Mouse (Mus musculus) brain, adult 2 months (tissue): Measurements from ENCODE around the gene Fam20b.
"Not testable (repeated sequence)": the region's sequence is repeated elsewhere in the genome, so short reads cannot be mapped to it uniquely, and the experiment has no call there.

Experiments
- DNase-seq: peaks from one replicate; pipeline ENCODE4 v3.0.0; 2011; ENCODE audit warnings: low read depth, low spot score

Gene Fam20b

DNA sequence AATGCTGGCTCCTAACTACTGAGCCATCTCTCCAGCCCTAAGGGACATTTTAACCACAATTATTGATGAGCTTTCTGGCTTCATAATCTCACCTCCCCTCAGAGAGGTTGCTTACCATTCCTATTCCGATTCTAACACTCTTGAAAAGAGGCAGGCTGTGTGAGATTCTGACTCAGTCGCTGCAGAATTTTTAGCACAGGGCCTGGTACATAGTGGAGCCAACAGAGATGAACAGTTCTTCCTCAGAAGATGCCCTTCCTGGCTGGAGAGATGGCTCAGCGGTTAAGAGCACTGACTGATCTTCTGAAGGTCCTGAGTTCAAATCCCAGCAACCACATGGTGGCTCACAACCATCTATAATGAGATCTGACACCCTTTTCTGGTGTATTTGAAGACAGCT, 47.0 kb downstream of the Fam20b start:
- peak; percentile 64 for DNase-seq

DNA sequence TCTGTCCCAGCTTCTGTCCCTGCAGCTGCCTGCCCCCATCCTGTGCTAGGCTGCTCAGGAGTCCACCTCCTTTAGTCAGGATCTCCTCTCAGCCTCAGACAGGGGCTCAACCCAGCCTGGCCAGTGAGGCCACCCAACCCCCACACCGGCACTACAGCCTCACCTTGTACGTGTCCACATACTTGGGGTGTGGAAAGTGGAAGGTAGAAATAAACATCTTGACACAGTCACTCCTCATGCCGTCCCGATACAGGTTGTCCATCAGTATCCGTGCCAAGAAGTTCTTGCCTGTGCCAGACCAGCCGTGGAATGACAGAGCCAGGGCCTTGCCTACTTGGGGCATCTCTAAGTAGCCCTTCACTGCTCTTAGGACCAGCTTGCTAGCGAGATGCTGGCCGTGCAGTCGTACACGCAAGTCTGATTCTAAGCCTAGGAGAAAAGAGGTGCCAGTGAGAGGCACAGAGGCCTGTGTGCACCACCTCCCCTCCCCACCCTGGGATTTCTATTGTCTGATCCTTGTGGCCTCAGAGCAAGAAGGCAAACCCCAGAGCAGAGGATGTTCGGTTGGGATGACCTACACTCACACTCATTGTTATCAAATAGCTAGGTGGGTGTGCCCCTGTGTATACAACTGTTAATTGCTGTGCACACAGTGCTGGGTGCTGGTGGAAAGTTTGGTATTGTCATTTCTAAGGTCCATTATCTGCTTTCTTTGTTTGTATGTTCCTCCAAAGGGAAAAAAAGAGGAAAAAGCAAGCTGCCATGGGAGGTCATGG, 49.5 kb downstream of the Fam20b start:
- DNase-seq, result no peak

- DNase-seq, result no peak
Observed at GRCm38 (mm10) chr1:156668602-156669001, 50.3 kb downstream of the Fam20b start.

DNA sequence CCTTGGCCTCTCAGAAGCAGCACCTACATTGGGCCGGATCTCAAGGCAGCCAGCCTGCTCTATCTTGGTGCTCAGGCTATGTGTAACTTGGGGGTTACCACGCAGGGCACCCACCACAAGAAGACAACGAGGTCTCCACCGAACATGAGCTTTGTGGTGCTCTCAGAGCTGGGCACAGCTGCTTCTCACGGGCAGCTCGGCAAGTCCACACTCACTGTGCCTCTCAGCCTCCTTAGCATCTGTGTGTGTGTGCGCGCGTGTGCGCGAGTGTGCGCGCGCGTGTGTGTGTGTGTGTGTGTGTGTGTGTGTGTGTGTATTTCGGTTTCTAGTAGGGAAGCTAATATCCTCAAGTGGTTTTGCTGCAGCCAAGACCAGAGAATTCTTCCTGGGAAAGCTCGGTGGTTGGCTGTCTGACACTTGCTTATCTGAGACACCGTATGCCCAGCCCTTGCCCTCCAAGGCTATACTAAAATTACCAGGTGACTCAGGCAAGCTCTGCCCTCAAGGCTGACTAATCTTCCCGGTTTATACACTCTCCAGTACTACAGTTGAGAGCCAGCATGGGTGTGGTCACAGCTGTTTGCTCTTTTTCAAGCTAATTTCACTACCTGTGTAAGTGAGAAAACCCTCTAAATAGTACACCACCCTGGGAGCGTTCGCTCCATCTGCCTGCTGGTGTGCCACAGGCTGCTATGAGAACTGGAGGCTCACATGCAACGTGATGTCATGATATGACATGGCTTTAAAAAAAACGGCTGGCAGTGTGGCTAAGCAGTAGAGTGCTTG, 51.6 kb downstream of the Fam20b start:
- DNase-seq, result peak; percentile 80

DNA sequence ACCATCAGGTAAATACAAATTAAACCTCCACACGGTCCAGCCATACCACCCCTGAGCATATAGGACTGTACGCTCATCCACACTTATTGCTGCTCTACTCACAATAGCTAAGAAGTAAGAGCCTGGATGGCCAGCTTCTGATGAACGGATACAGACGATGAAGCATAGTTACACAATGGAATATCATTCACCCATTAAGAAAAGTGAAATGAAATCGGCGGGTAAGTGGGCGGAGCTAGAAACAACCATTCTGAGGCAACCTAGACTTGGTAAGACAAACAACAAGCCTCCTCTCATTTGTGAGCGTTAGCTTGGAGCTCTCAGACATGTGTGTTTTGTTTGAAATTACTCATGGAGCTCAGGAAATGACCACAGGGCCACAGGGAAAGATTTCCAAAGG, 53.1 kb downstream of the Fam20b start:
- no peak for DNase-seq

DNA sequence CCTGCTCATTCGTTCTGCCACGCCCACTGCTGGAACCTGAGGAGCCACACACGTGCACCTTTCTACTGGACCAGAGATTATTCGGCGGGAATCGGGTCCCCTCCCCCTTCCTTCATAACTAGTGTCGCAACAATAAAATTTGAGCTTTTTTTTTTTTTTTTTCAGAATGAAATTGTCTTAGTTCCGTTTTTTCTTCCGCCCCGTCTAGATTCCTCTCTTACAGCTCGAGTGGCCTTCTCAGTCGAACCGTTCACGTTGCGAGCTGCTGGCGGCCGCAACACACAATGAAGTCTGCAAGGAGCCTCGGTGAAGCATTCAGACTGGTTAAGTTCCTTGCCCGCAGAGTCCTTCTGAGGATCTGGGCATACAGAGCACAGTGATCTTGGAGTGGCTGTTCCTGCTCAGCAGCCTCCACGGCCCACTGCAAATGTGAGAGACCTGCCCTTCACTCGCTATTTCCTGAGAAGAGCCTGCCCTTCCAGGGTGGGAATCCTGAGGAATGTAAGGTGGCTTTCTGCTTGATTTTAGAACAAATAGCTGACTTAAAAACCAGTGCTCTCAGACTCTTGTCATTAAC, 58.1 kb downstream of the Fam20b start:
- not testable (repeated sequence) for DNase-seq

- no peak for DNase-seq
Observed at GRCm38 (mm10) chr1:156659906-156660659, 58.8 kb downstream of the Fam20b start.

- DNase-seq, result peak; percentile 93
Observed at GRCm38 (mm10) chr1:156658676-156659075, 60.2 kb downstream of the Fam20b start.

GRCm38 (mm10) chr1:156657523-156657922, 61.4 kb downstream of the Fam20b start:
- no peak for DNase-seq

DNA sequence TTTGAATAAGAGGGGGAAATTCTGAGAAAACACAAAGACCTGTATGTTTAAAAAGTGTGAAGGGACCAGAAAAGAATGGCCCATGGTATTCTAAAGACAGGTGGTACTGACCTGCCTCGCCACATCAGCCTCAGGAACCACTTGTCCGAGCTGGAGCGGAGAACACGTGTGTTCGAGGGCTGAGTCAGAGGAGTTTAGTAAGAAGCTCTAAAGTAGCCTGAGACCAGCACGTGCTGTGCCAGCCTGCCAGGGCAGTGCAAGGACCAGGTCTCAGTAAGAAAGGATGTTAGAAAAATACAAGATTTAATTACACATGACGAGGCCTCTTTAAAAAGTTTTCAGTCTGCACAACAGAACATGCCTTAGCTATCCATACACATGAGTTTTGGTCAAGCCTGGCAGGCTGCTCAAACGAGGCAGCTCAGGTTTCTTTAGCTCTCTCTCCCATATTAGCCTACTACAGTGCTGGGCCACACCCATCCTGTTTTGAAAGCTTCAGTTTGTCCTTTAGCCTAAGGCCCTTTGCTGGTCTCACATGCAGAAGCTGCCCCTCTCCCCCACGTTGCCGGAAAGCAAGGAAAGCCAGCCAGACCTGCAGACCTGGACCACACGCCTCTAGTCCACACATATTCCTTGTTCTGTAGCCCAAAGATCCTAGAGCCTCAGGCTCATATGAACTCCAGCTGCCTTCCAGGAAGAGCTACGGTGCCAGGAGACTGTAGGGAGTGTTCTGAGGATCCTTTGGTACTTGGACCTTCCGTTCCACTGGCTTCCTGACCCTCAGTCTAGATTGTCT, 64.0 kb downstream of the Fam20b start:
- no peak for DNase-seq

GRCm38 (mm10) chr1:156652189-156652822, 66.6 kb downstream of the Fam20b start:
- DNase-seq, result no peak

GRCm38 (mm10) chr1:156650631-156651030, 68.3 kb downstream of the Fam20b start:
- DNase-seq, result no peak

DNA sequence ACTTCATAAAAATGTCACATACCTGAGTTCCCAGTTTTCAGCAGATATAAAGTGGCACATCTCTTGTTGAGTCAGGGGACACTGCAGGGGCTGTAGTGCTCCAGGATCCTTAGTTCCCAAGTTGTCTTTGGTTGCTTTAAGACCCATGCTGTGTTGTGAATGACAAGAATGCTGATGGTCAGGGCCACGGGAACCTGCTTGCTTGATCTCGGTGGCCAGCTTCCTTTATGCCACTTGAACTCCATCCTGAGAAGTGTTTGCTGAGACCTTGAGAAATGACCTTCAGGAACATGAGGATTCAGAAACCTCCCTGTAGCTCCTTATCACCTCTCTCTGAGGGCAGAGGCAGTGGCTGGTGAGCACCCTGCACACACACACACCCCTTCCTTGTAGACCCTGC, 70.2 kb downstream of the Fam20b start:
- DNase-seq, result no peak

- DNase-seq, result peak; percentile 70
Observed at GRCm38 (mm10) chr1:156645971-156646370, 72.9 kb downstream of the Fam20b start.

DNA sequence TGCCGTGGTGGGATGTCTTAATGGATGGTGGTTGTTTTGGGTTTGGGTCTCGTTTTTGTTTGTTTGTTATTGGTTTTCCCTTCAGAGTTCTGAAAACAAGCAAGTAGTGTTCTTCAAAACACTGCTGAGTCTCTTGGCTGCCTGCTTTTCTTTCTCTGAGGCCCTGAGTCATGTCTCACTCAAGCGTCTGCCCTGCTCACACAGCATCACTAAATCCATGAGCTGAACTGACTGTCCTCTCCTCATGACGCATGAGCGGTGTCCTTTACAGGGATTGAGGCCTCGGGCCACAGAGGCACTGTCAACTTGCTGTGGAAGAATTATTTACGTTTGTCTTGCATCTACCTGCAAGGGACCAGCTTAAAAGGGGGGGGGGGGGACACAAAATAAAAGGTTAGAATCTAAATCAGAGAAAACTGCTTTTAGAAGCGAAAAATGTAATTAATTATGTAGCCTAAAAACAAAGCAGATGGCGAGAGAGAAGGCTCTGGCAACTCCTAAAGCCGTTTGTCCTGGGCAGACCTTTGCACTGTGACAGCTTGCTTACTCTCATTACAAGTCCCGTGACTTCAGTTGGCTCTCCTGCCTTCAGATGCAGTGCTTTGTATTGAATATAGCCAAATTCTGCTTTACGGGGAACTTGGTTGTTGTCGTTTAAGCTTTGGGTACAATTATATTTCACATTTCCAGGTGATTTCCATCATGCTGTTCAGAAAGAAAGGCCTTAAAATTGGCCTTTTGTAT, 73.9 kb downstream of the Fam20b start:
- DNase-seq, result peak; percentile 93

DNA sequence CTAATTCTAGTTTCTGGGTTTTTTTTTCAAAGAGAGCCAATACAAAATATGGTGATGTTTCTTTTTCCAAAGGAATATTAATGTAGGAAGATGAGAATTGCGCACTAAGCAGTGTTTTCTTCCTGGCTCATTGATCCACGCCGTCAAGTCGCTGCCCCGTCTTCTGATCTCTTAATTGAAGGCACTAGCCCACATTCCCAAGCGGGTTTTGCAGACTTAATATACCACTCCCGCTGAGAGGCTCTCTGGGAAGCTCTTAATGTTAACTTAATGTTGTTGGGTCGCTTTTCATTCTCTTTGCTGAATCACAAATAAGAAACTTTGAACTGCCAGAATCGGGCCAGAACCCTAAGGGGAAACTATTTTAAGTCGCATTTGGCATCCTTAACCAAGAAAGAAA, 74.8 kb downstream of the Fam20b start:
- no peak for DNase-seq

DNA sequence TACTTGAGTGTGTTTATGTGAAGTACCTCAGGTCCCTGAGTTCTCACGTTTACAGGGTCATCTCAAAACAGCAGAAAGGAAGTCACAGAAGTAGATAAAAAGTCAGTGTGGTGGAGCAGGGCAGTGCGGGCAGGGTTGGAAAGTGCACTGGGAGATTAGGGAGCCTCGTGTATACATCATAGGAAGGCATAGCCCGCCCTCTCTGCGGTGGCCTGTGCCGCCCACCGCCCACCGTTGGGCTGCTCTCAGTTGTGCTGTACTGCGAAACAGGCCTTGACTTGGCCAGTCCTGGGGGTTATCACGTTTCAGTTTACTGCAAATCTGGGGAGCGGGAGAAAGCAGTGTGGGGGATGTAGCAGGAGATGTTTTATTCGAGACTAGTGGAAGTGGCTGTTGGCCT, 76.1 kb downstream of the Fam20b start:
- no peak for DNase-seq

GRCm38 (mm10) chr1:156641808-156642207, 77.1 kb downstream of the Fam20b start:
- DNase-seq, result no peak

DNA sequence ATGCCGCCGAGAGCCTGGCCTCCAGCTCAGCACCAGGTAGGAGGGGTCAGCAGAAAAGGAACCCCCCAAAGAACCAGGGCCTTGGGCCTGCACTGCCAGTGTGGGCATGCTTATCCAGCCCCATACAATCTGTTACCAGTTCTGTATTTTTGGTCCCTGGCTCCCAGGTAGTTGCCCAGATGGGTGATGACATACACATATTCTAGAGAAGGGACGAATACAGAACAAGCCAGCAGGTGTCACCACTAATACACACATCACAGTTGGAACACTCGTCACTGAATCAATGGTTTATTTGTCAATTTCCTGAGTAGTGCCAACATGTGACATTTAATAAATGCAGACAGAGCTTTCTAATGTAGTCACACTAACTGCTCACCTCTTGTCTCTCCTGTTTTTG, 78.3 kb downstream of the Fam20b start:
- DNase-seq, result peak; percentile 66

DNA sequence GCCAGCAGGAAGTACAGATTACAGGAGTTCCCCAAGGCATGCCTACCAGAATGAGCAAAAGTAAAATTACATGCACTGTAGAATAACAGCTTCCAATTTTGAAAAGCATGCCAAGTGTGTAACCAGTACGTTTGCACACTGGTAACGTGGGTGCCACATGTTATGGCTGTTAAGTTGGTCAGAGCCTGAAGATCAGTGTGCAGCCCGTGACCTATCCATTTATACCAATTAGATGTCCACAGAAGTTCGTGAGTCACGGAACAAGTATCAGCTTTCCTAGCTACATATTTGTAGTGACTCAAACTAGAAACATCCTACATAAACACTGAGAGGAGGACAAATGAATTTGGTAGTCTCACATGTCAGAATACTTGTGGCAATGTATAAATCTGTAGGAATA, 79.4 kb downstream of the Fam20b start:
- DNase-seq, result no peak
